Mouse (Mus musculus) activated CD4-positive, CD25-positive, alpha-beta regulatory T cell, adult 9 weeks (primary cell): Measurements from ENCODE around the gene Canx. TPM values are rescaled to one million over a fixed set of nuclear protein-coding genes. Genes with fewer than 3 reads are reported as not detected.

Source experiments
- polyA plus RNA-seq: library from polyadenylated mRNA; unstranded; fragments of 100-300 nt; shearing (Covaris generic); gene quantifications from one replicate; pipeline ENCODE4 v1.2.1, GENCODE M21; 2017

Gene Canx
- polyA plus RNA-seq, result 251 TPM

DNA sequence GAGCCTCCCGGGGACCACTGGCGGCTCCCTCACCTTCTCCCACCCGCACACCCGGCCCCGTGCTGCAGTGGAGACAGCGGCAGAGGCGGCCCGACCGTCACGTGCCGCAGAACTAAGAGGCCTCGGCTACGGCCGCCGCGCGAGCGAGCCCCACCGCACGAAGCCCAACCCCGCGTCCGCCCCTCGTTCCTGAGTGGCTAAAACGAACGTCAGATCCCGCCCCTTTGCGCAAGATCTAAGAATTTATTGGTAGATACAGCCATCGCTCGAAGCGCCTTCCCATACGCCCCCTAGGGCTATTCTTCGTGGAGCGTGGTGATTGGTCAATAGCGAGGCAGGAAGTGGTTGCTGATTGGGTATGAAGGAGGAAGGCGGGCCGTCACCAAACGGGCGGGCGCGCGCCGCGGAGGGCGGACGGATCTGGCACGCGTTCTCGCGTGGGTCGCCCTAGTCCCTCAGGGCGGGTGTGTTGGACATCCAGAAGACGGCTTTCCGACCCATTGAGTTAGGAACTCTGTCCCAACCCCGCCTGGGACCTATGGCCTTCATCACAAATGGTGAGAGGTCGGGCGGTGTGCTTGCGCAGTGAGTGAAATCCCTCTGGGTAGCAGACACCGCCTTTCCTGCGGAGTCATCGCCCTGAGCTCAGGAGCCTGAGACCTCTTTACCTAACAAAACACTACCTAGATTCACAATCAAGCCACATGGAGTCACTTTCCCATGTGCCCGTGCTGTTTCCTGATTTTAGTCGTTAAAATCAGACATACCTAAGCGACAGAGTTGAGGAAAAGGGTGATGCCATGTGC, at the start of gene Canx:
Gene Canx (minus strand): TSS at position 178 of the 806 bp plus-strand sequence.

DNA sequence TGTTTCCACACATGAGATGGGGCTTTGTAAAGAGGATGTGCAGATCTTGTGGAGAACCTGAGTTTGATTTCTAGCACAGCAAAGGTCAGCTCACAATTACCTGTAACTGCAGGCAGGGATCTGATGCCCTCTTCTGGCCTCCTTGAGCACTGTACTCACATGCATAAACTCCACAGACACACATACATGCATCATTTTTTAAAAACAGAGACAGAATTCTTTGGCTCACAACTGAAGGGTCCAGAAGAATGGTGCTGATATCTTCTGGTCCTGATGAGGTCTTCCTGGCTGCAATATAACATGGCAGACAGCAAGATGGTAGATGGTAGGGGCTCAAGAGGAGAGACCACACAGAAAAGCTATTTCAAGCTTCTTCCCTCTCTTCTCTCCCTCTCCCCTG, 28.7 kb upstream of the Canx start, which contains the start of gene Cby3:
Gene Cby3 (plus strand): TSS at position 301 of the 400 bp plus-strand sequence.

DNA sequence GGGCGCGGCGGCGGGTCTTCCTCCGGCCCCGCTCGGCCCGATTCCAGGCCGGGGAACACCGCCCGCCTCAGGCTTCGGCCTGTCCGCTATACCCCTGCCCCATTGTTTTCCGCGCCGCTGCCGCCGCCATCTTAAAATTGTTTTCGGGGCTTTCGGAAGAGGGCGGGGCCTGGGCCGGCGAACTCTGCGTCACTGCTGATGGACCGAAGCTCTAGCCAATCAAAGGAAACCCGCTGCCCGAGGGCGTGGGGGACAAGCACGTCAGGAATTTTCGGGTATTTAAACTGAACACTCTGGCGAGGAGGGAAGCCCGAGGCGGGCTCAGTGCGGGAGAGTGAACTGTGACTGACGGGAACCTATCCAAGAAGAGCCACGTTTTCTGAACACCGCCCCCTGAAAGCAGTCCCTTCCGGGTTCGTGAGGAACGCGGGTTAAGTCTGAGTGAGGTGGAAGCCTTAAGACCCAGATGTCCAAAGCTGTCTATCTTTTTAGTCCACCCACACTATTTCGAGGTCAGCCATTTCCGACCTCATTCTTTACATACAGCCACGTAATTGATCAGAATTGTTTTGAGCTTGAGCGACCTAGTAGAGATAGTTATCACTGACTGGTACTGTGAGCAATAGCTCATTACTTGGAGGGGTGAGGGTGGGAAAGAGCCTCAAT, 33.1 kb downstream of the Canx start, which contains the start of gene Maml1:
Gene Maml1 (minus strand): TSS at position 122 of the 666 bp plus-strand sequence.

Other genes with a start within 250 kb of the Canx start
- 55.6 TPM for gene Tbc1d9b, start 194.3 kb downstream of the Canx start, polyA plus RNA-seq
- gene Mrnip, start 151.2 kb downstream of the Canx start, polyA plus RNA-seq, result 4.8 TPM
- 375 TPM for gene Sqstm1, start 114.8 kb downstream of the Canx start, polyA plus RNA-seq
- 2.5 TPM for gene Mgat4b, start 114.8 kb downstream of the Canx start, polyA plus RNA-seq
- 1.8 TPM for gene Ltc4s, start 87.1 kb downstream of the Canx start, polyA plus RNA-seq
- gene Maml1, start 33.4 kb downstream of the Canx start, polyA plus RNA-seq, result 2.0 TPM
- not detected for gene Cby3, start 28.8 kb upstream of the Canx start, polyA plus RNA-seq
- 273 TPM for gene Hnrnph1, start 51.3 kb upstream of the Canx start, polyA plus RNA-seq
- 8.8 TPM for gene Rufy1, start 105.5 kb upstream of the Canx start, polyA plus RNA-seq